Mouse (Mus musculus) G1E (cell line): Measurements from ENCODE around the gene Hoxa7.

ENCODE experiments used
- CTCF ChIP-seq: IDR thresholded peaks from 2 replicates; pipeline ENCODE4 v1.5.1; 2012; ENCODE audit warnings: low read depth, low read length, inconsistent platforms, mixed read lengths
- GATA1 ChIP-seq: IDR thresholded peaks from 2 replicates; pipeline ENCODE4 v1.6.1; 2012; ENCODE audit warnings: borderline replicate concordance, low read length, inconsistent platforms, mixed read lengths
- GATA2 ChIP-seq: IDR thresholded peaks from 2 replicates; pipeline ENCODE4 v1.6.1; 2012; ENCODE audit warnings: low read depth, low read length, inconsistent platforms, borderline replicate concordance

DNA sequence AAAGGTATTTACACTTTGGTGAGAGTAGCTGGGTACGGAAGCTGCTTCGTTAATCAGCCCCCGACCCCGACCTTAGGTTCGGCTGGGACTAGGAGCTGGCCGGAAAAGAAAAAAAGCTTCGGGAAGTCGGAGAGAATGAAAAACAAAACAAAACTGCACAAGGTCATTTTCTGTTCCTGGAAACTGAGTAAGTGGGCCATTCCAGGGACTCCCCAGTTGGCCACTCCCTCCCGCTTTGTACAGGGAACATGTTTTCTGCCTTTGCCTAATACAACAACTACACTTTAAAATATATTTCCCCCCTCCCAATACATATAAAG is 45.0 kb upstream of the Hoxa7 start:
- TF ChIP-seq GATA1 (no peak), CTCF (no peak), GATA2 (no peak)
